9 mouse cellular contexts compared by ENCODE assay signal in genomic region chr9:74110461-74110816, GRCm38 (mm10). TPM values are rescaled to one million over a fixed set of nuclear protein-coding genes. Genes with fewer than 3 reads are reported as not detected.
DNase-seq lines count a peak whose midpoint lies in the region; ATAC-seq and TF ChIP-seq lines count a peak whose summit lies in the region.
"Had no signal": no experiment of that assay in that cellular context is flagged by ENCODE, and none has a peak within 500 bp of the region (broad histone marks: within the 10 kb centered on the region; RNA-seq: fewer than 3 reads in every experiment).

No protein-coding gene starts in this region.

- peak overlapping the region; percentile 40 for H3K4me3 ChIP-seq in kidney, embryonic 14.5 days (ENCODE audit: low read length)
- peak overlapping the region; percentile 32 for H3K4me3 ChIP-seq in embryonic facial prominence, embryonic 12.5 days
- peak overlapping the region; percentile 28 for H3K4me3 ChIP-seq in intestine, postnatal 0 days (ENCODE audit: low read depth, low read length)
- no peak overlapping the region; the same call in 1 of the 2 replicates for H3K4me3 ChIP-seq in neural tube, embryonic 11.5 days (ENCODE audit: low read depth, low read length)

- H3K9ac ChIP-seq in kidney, embryonic 14.5 days (ENCODE audit: low read depth, low read length), result peak overlapping the region; percentile 47
- no peak overlapping the region for H3K9ac ChIP-seq in embryonic facial prominence, embryonic 12.5 days
- H3K9ac ChIP-seq in intestine, postnatal 0 days (ENCODE audit: low read depth, low read length), result 0 out of 2 replicates have a peak overlapping the region, but pooled peaks have one; percentile 2
- H3K9ac ChIP-seq in neural tube, embryonic 11.5 days (ENCODE audit: low read length), result peak overlapping the region; percentile 32; the same call in 1 of the 2 replicates

- no peaks in the 10 kb centered on the region for H3K36me3 ChIP-seq in kidney, embryonic 14.5 days (ENCODE audit: control insufficient read depth, insufficient read depth, low read length)
- no peaks in the 10 kb centered on the region for H3K36me3 ChIP-seq in embryonic facial prominence, embryonic 12.5 days
- no peaks in the 10 kb centered on the region for H3K36me3 ChIP-seq in intestine, postnatal 0 days (ENCODE audit: control insufficient read depth, insufficient read depth)
- no peaks in the 10 kb centered on the region for H3K36me3 ChIP-seq in neural tube, embryonic 11.5 days (ENCODE audit: control insufficient read depth, insufficient read depth, low read length)
- H3K36me3 ChIP-seq: G1E had no signal

- DNase-seq in kidney, postnatal 4 days, result no peak
- DNase-seq in neural tube, embryonic 11.5 days (ENCODE audit: low spot score), result no peak
- DNase-seq in adrenal gland, postnatal 36 days, result no peak
- DNase-seq in cerebellum, postnatal 25 days, result no peak
- DNase-seq in cerebellum, adult 11 months, result no peak

- ATAC-seq in kidney, embryonic 14.5 days (ENCODE audit: low FRiP score, low TSS enrichment), result 0 out of 2 replicates have a peak, but pooled peaks have one; percentile 16
- ATAC-seq in embryonic facial prominence, embryonic 12.5 days (ENCODE audit: insufficient number of reproducible peaks, insufficient read depth, low FRiP score, low TSS enrichment), result no peak
- ATAC-seq in intestine, postnatal 0 days, result no peak
- no peak for ATAC-seq in neural tube, embryonic 11.5 days (ENCODE audit: insufficient read depth, low FRiP score, low TSS enrichment)

- peak overlapping the region; percentile 63 for H3K4me2 ChIP-seq in kidney, embryonic 14.5 days (replicated peaks; ENCODE audit: low read depth, low read length)
- H3K4me2 ChIP-seq in embryonic facial prominence, embryonic 12.5 days (replicated peaks), result peak overlapping the region; percentile 59
- H3K4me2 ChIP-seq in intestine, postnatal 0 days (replicated peaks; ENCODE audit: low read depth), result peak overlapping the region; percentile 64
- H3K4me2 ChIP-seq in neural tube, embryonic 11.5 days (ENCODE audit: low read depth), result peak overlapping the region; percentile 48

- H3K27ac ChIP-seq in kidney, embryonic 14.5 days (ENCODE audit: low read depth, low read length), result no peak overlapping the region
- no peak overlapping the region for H3K27ac ChIP-seq in embryonic facial prominence, embryonic 12.5 days
- no peak overlapping the region for H3K27ac ChIP-seq in intestine, postnatal 0 days (ENCODE audit: low read depth, low read length)
- no peak overlapping the region for H3K27ac ChIP-seq in neural tube, embryonic 11.5 days (ENCODE audit: low read depth, low read length)

- no peaks in the 10 kb centered on the region for H3K9me3 ChIP-seq in kidney, embryonic 14.5 days (ENCODE audit: control insufficient read depth, low read length)
- H3K9me3 ChIP-seq in embryonic facial prominence, embryonic 12.5 days, result no peaks in the 10 kb centered on the region
- no peaks in the 10 kb centered on the region for H3K9me3 ChIP-seq in intestine, postnatal 0 days (ENCODE audit: control insufficient read depth)
- no peaks in the 10 kb centered on the region for H3K9me3 ChIP-seq in neural tube, embryonic 11.5 days (ENCODE audit: control insufficient read depth, low read length)

- H3K4me1 ChIP-seq in kidney, embryonic 14.5 days (ENCODE audit: control insufficient read depth, insufficient read depth, low read length), result no peaks in the 10 kb centered on the region
- peaks cover 7% of the 10 kb centered on the region; the same call in 1 of the 2 replicates for H3K4me1 ChIP-seq in embryonic facial prominence, embryonic 12.5 days
- H3K4me1 ChIP-seq in intestine, postnatal 0 days (replicated peaks; ENCODE audit: control insufficient read depth, insufficient read depth, low read length), result no peaks in the 10 kb centered on the region
- H3K4me1 ChIP-seq in neural tube, embryonic 11.5 days (ENCODE audit: control insufficient read depth, insufficient read depth, low read length), result peaks cover 6% of the 10 kb centered on the region; the same call in 1 of the 2 replicates

- no peaks in the 10 kb centered on the region for H3K27me3 ChIP-seq in kidney, embryonic 14.5 days (ENCODE audit: control insufficient read depth, insufficient read depth, low read length)
- H3K27me3 ChIP-seq in embryonic facial prominence, embryonic 12.5 days, result no peaks in the 10 kb centered on the region
- no peaks in the 10 kb centered on the region for H3K27me3 ChIP-seq in intestine, postnatal 0 days (replicated peaks; ENCODE audit: control insufficient read depth, insufficient read depth, low read length)
- H3K27me3 ChIP-seq in neural tube, embryonic 11.5 days (ENCODE audit: control insufficient read depth, insufficient read depth, low read length), result no peaks in the 10 kb centered on the region

- TF ChIP-seq CTCF in intestine, postnatal 0 days (IDR thresholded peaks at IDR 0.05; ENCODE audit: low read depth), result no peak

- 3% methylated on average over 7 of the region's 7 CpGs for WGBS in kidney, embryonic 14.5 days
- WGBS in embryonic facial prominence, embryonic 12.5 days, result 2% methylated on average over 7 of the region's 7 CpGs
- WGBS in intestine, postnatal 0 days, result 3% methylated on average over 7 of the region's 7 CpGs
- WGBS in neural tube, embryonic 11.5 days, result 4% methylated on average over 7 of the region's 7 CpGs

RNA-seq across cellular contexts. Expression of gene Wdr72, which starts 0.3 kb away (rescaled TPM):
- polyA plus RNA-seq in kidney, embryonic 14.5 days (2014; fragmentation: Nextera tagmentation; extraction: Ambion mirVana), result 0.41 and 0.74 TPM in 2 replicates
- 0.18 and 0.31 TPM in 2 replicates for polyA plus RNA-seq in embryonic facial prominence, embryonic 12.5 days (2016; fragmentation: Nextera tagmentation; extraction: Ambion mirVana)
- 0.12 and 0.13 TPM in 2 replicates for polyA plus RNA-seq in intestine, postnatal 0 days (2015; fragmentation: Nextera tagmentation; extraction: Ambion mirVana)
- polyA plus RNA-seq in neural tube, embryonic 11.5 days (2014; fragmentation: Nextera tagmentation; extraction: Ambion mirVana), result 0.24 and 0.51 TPM in 2 replicates
- not detected for total RNA-seq in adrenal gland, postnatal 36 days (2021)
- polyA plus RNA-seq: G1E had no signal
